Mouse (Mus musculus) forelimb bud, embryonic 11.5 days (tissue): ENCODE results near the gene Gapt.
"Not testable (repeated sequence)": the region's sequence is repeated elsewhere in the genome, so short reads cannot be mapped to it uniquely, and the experiment has no call there.

Experiments used
- DNase-seq: peaks from one replicate; pipeline ENCODE4 v3.0.0-alpha.2; 2012; ENCODE audit warnings: low read depth, low spot score

The Gapt gene

GRCm38 (mm10) chr13:110356941-110357340 is at the start of gene Gapt:
TSS of gene Gapt (minus strand) at chr13:110357199.
- DNase-seq: no peak

DNA sequence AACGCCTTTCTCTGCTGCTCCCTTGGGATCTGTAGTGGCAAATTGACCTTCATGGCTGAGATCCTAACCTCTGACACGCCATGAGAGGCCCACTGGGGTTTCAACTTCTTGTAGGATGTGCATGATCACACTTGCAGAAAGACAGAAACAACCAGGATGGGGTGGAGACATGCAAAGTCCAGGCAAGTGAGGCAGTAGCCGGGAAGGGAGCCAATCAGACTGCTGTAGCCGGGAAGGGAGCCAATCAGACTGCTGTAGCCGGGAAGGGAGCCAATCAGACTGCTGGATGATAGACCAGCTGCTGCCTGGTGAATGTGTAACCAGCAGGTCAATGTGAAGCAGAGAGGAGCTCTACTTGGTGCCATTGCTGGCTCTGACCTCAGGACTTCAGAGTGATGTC is 49.2 kb upstream of the Gapt start:
- DNase-seq: no peak

GRCm38 (mm10) chr13:110404686-110405085 is 47.7 kb upstream of the Gapt start:
- DNase-seq: not testable (repeated sequence)

- DNase-seq: no peak
These were observed 47.1 kb upstream of the Gapt start for GRCm38 (mm10) chr13:110404059-110404458.

DNA sequence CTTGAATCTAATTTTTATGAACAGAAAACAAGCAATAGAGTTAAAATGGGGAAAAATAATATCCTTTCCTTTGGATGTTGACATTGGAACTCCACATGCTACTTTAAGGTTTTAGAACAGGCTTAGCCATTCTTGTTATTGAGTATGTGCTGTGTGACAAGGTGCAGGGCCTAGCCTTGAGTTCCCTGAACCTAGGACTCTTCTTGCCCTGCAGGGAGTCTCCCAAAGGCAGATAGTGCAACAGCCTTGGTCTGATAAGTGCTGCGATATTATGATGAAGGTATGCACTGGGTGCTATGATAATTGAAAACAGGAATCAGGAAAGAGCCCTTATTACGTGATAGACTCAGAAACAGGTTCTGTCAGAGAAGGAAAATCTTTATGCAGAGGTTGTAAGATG is 44.9 kb upstream of the Gapt start:
- no peak for DNase-seq

DNA sequence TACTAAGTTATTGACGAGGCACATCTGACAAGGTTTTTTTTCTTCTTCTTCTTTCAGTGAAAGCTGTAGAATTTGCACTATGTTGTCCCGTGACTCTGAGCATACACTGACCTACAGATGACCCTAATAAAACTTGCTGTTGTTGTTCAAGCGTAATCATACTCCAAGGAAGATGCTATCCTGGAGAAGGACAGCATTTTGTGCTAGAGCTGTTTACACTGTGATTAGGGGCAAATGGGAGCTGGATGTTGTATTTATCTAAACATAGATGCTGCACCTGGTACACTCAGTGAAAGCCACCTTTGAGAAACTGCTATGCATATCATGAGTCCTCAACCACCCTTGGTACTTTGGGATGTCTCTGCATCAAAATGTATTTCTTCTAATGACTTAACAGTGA is 44.4 kb upstream of the Gapt start:
- DNase-seq: no peak

DNA sequence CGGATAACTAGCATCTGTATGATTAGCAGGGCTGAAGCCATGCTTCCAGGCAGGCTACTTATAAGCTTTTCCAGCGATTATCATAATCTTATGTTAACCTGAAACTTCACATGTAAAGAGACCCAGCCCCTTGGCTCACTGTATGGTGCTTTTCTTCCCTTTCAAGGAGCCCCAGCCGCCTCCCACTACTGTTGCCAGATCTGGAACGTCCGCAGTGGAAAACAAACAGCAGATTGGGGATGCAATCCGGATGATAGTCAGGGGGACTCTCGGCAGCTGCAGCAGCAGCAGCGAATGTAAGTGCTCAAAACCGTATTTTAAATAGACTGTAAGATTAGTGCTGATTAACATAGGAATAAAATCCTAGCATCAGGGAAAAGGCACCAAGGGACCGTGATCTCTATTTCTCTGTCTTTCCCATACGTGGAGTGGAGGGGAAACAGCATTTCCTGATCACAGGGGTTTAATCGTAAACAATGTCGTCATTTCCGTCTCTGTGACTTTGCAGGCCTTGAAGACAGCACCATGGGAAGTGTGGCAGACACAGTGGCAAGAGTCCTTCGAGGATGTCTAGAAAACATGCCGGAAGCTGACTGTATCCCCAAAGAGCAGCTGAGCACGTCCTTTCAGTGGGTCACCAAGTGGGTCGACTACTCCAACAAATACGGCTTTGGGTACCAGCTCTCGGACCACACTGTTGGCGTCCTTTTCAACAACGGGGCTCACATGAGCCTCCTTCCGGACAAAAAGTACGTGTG is 41.7 kb upstream of the Gapt start:
- no peak for DNase-seq

DNA sequence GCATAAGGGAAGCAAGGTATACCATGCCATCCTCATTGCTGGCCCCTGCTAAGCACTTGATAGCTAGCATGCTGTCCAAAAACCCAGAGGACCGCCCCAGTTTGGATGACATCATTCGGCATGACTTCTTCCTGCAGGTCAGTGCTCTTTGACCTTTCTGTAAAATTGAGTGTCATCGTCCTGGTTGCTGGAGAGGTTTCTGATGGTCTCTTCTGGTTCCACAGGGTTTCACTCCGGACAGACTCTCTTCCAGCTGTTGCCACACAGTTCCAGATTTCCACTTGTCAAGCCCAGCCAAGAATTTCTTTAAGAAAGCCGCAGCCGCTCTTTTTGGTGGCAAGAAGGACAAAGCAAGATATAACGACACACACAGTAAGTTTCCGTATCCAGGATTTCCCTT is 40.8 kb upstream of the Gapt start:
- no peak for DNase-seq

DNA sequence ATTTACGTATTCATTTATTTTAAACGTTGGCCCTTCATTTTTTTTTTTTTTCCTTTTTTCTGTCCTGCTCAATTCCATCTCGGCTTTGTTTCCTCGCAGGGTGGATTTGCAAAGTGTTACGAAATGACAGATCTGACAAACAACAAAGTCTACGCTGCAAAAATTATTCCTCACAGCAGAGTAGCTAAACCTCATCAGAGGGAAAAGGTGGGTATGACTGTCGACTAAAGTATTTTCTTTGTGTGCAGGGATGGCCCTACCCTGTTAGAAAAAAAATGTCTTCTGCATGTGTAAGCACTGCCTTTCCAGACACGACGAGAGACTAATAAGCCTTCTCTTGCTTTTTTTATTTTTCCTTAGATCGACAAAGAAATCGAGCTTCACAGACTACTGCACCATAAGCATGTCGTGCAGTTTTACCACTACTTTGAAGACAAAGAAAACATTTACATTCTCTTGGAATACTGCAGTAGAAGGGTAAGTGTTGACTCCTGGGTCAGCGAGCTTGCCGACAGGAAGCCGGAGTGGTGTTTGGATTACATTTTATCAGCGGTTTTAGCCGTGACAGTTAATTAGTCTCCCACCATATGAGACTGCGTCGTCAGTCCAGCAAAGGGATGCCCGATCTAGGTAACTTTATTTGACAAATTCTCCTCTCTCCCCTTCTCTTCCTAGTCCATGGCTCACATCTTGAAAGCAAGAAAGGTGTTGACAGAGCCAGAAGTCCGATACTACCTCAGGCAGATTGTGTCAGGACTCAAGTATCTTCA is 39.1 kb upstream of the Gapt start:
- DNase-seq: no peak

DNA sequence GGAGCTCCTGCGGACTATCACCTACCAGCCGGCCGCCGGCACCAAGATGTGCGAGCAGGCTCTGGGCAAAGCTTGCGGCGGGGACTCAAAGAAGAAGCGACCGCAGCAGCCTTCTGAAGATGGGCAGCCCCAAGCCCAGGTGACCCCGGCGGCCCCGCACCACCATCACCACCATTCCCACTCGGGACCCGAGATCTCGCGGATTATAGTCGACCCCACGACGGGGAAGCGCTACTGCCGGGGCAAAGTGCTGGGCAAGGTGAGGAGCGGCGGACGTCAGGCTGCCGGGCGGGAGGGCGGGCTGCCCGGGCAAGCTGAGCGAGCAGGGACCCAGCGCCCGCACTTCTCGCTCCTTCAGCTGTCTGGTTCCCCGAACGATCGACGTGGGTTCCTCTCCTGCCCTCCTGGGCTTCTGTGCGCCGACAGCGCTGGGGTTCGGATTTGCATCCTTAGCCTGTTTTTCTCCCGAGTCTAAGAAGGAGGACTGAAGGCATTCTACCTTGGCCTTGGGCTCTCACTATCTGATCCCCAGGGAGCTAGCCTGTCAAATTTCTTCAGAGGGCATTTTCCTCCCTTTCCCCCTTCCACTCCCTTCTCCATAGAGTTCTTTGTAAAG is 38.3 kb upstream of the Gapt start:
- no peak for DNase-seq

GRCm38 (mm10) chr13:110394291-110395178 is 37.5 kb upstream of the Gapt start, which contains the start of gene Plk2:
TSS of gene Plk2 (plus strand) at chr13:110395046.
- DNase-seq: peak; percentile 88

- DNase-seq: no peak
These were observed 35.6 kb upstream of the Gapt start for GRCm38 (mm10) chr13:110392631-110393030.

GRCm38 (mm10) chr13:110392210-110392609 is 35.2 kb upstream of the Gapt start:
- DNase-seq: peak; percentile 77

DNA sequence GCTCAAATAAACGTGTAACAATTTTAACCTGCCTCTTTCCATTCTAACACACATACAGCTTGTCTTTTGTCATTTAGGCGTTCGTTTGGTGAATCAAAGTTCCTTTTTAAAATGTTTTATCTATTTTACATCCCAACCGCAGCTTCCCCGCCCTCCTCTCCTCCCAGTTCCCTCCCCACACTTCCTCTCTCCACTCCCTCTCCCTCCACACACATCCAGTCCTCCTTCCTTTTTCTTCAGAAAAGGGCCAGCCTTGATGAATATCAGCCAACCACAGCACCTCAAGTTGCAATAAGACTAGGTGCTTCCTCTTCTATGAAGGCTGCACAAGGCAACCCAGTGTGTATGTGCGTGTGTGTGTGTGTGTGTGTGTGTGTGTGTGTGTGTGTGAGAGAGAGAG is 27.5 kb upstream of the Gapt start:
- no peak for DNase-seq

- no peak for DNase-seq
These were observed 25.5 kb upstream of the Gapt start for GRCm38 (mm10) chr13:110382447-110382901.

DNA sequence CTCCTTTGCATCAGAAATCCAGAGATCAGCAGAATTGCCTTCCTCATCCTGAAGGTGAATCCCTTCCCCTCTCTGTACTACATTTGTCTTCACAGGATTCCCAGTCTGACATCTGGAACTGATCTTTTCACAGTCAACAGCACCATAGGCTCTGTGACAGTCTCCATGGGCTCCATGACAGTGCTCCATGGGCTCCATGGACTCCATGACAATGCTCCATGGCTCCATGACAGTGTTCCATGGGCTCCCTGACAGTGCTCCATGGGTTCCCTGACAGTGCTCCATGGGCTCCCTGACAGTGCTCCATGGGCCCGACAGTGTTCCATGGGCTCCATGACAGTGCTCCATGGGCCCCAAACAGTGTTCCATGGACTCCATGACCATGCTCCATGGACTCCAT is 12.7 kb upstream of the Gapt start:
- DNase-seq: no peak

DNA sequence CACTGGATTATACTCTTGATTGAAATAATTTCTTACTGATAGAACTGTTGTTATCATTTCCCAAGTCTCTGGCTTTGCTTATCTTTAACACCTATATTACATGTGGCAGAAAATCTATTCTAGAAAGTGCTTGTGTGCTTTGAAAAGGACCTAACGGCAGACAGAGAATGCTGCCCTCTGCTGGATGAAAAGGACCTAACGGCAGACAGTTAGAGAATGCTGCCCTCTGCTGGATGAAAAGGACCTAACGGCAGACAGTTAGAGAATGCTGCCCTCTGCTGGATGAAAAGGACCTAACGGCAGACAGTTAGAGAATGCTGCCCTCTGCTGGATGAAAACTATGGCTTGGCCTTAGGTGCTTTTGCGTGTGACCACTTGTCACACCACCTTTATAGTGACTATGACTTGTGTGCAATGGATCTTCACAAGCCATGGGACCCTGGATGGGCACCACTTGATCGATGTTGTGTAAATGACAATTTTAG is 11.6 kb upstream of the Gapt start:
- DNase-seq: not testable (repeated sequence)

DNA sequence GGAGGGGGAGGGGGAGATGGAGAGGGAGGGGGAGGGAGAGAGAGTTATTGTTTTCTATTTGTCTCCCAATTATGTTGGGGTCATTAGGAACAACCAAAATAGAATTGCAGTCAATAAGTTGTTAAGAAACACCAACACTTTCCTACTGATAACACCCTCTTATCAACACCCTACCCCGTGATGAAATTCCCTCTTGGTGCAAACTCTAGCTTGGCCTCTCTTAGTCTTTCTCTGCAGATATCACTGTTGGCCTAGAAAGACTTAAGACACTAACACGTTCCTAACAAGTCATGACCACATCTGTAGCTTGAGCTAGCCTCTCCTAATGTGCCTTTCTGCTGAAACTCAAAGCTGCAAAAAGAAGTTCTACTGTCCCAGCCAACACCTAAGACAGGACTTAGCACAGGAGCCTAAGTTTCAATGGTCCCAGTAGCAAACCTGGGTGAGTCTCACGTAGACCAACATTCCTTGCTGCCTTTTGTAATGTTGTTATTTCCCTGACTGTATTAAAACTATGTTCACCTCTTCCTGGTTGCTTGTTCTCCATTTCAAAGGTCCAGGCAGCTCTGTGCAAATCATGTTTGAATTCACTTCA is 11.1 kb upstream of the Gapt start:
- no peak for DNase-seq

- no peak for DNase-seq
These were observed 9.5 kb upstream of the Gapt start for GRCm38 (mm10) chr13:110366477-110366876.

DNA sequence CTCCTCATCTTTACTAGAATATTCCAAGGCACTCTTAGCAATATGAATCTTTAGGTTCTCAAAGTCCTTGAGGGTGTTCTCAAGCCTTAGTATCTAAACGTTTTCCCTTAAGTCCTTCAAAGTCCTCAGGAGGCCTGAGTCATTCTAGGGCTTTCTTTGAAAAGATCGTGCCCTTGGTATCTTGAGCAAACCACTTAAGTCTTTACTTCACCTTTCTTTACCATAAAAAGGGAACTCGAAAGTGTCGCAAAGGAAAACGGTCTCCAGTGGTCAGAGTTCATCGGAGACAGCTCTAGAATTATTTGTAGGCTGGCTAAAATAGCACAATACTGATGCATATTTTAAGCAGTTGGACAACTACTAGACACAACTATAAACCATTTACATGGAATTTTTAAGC is 6.7 kb upstream of the Gapt start:
- DNase-seq: no peak

DNA sequence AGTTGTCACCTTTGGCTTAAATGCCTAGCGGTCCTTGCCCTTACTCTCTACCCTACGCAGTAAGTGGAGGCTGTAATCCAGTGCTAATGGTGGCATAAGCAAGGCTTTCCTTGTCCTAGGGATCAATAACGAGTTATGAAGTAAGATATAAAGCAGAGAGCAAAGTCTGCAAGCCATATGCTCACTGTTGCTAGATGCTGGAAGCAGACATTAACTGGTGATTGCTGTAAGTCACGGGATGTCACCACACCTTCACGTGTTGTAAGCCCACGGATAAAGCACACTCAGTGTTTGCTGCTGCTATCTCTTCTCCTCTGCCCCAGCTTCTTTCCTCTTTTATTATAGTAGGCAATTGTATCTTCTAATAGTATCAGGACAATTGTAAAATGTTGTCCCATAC is 5.9 kb downstream of the Gapt start:
- DNase-seq: no peak
